Comparison of ENCODE assay signal across 26 mouse cellular contexts in the genomic region with DNA sequence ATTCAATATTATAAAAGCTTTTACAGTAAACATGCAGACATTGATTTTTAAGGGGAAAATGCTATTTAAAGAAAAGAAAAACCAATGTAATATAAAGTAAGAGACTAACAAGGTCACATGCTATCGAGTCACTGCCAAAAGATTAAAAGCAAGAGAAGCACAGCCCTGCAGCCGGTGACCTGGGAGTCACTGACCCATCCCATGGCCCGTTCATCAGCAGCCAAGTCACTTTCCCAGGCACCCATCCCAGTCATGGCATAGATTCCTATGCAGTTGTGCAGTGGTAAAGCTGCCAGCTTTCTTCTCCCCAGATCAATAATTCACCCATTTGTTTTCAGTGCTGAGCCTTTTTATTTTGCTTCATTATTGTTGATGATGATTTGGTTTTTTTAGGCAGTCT.
DNase-seq lines count a peak whose midpoint lies in the region; ATAC-seq and TF ChIP-seq lines count a peak whose summit lies in the region.
"Had no signal": no experiment of that assay in that cellular context is flagged by ENCODE, and none has a peak within 500 bp of the region (broad histone marks: within the 10 kb centered on the region; RNA-seq: fewer than 3 reads in every experiment).

No protein-coding gene starts in this region.

- WGBS in kidney, adult 2 months = 20% methylated on average over 3 of the region's 3 CpGs
- WGBS in kidney, embryonic 14.5 days = 23% methylated on average over 3 of the region's 3 CpGs
- 50% methylated on average over 3 of the region's 3 CpGs for WGBS in heart, adult 2 months

- no peak for ATAC-seq in kidney, embryonic 14.5 days (ENCODE audit: low FRiP score, low TSS enrichment)
- ATAC-seq: forebrain, embryonic 15.5 days; hindbrain, embryonic 16.5 days; midbrain, embryonic 15.5 days had no signal

- intact Hi-C loops in heart, adult 2 months (cut with DNase I) = no loop called here

- H3K9ac ChIP-seq in kidney, embryonic 14.5 days (ENCODE audit: low read depth, low read length) = no peak overlapping the region
- H3K9ac ChIP-seq in heart, adult 2 months (ENCODE audit: low read depth, low read length) = no peak overlapping the region
- H3K9ac ChIP-seq: embryonic facial prominence, embryonic 13.5 days; forebrain, embryonic 15.5 days; heart, embryonic 13.5 days; lung, embryonic 15.5 days; midbrain, embryonic 15.5 days had no signal

- no peaks in the 10 kb centered on the region for H3K27me3 ChIP-seq in kidney, adult 2 months (replicated peaks; ENCODE audit: control insufficient read depth, insufficient read depth, low read length)
- no peaks in the 10 kb centered on the region for H3K27me3 ChIP-seq in kidney, embryonic 14.5 days (ENCODE audit: control insufficient read depth, insufficient read depth, low read length)
- H3K27me3 ChIP-seq in heart, adult 2 months (ENCODE audit: control insufficient read depth, insufficient read depth, low read length) = no peaks in the 10 kb centered on the region
- H3K27me3 ChIP-seq: embryonic facial prominence, embryonic 13.5 days; forebrain, embryonic 15.5 days; heart, embryonic 13.5 days; lung, embryonic 15.5 days had no signal

- TF ChIP-seq CTCF in kidney, adult 2 months (conservative IDR thresholded peaks at IDR 0.05; ENCODE audit: insufficient read depth, insufficient read length, low read depth, low read length) = no peak
- TF ChIP-seq CTCF in heart, adult 2 months (IDR thresholded peaks at IDR 0.05) = no peak

- no peak overlapping the region for H3K4me2 ChIP-seq in kidney, embryonic 14.5 days (replicated peaks; ENCODE audit: low read depth, low read length)
- H3K4me2 ChIP-seq: embryonic facial prominence, embryonic 13.5 days; forebrain, embryonic 15.5 days; heart, embryonic 13.5 days; lung, embryonic 15.5 days; midbrain, embryonic 15.5 days had no signal

- no peak overlapping the region for H3K27ac ChIP-seq in kidney, adult 2 months (ENCODE audit: insufficient read depth, low read depth, low read length)
- H3K27ac ChIP-seq in kidney, embryonic 14.5 days (ENCODE audit: low read depth, low read length) = no peak overlapping the region
- no peak overlapping the region for H3K27ac ChIP-seq in heart, adult 2 months
- H3K27ac ChIP-seq: embryonic facial prominence, embryonic 13.5 days; forebrain, embryonic 10.5 days; forebrain, embryonic 15.5 days; gastrocnemius, adult 2 months; heart, embryonic 13.5 days; hindbrain, embryonic 10.5 days; lung, embryonic 15.5 days; midbrain, embryonic 10.5 days; midbrain, embryonic 15.5 days had no signal

- H3K4me1 ChIP-seq in kidney, adult 2 months (ENCODE audit: control insufficient read depth, insufficient read depth, low read length) = peaks cover 21% of the 10 kb centered on the region; the same call in 1 of the 2 replicates
- 0 out of 2 replicates have a peak, but pooled peaks cover 4% of the 10 kb centered on the region for H3K4me1 ChIP-seq in kidney, embryonic 14.5 days (ENCODE audit: control insufficient read depth, insufficient read depth, low read length)
- H3K4me1 ChIP-seq in heart, adult 2 months (ENCODE audit: control insufficient read depth, insufficient read depth, low read length) = no peaks in the 10 kb centered on the region
- H3K4me1 ChIP-seq: forebrain, embryonic 15.5 days; lung, embryonic 15.5 days; midbrain, embryonic 15.5 days had no signal

- TF ChIP-seq EP300 in heart, adult 2 months (IDR thresholded peaks at IDR 0.05; ENCODE audit: insufficient read depth, low read depth, low read length) = no peak

- no peaks in the 10 kb centered on the region for H3K9me3 ChIP-seq in kidney, embryonic 14.5 days (ENCODE audit: control insufficient read depth, low read length)
- H3K9me3 ChIP-seq: embryonic facial prominence, embryonic 13.5 days; forebrain, embryonic 10.5 days; forebrain, embryonic 15.5 days; heart, embryonic 13.5 days; hindbrain, embryonic 10.5 days; lung, embryonic 15.5 days; midbrain, embryonic 10.5 days; midbrain, embryonic 15.5 days had no signal

- H3K4me3 ChIP-seq in kidney, adult 2 months (ENCODE audit: insufficient read depth, low read depth, low read length) = no peak overlapping the region
- H3K4me3 ChIP-seq in kidney, embryonic 14.5 days (ENCODE audit: low read length) = no peak overlapping the region
- H3K4me3 ChIP-seq in heart, adult 2 months = no peak overlapping the region
- H3K4me3 ChIP-seq: embryonic facial prominence, embryonic 13.5 days; forebrain, embryonic 10.5 days; forebrain, embryonic 15.5 days; gastrocnemius, adult 2 months; heart, embryonic 13.5 days; hindbrain, embryonic 10.5 days; lung, embryonic 15.5 days; midbrain, embryonic 10.5 days; midbrain, embryonic 15.5 days had no signal

- no peaks in the 10 kb centered on the region for H3K36me3 ChIP-seq in kidney, adult 2 months (ENCODE audit: control insufficient read depth, insufficient read depth, low read length)
- H3K36me3 ChIP-seq in kidney, embryonic 14.5 days (ENCODE audit: control insufficient read depth, insufficient read depth, low read length) = no peaks in the 10 kb centered on the region
- no peaks in the 10 kb centered on the region for H3K36me3 ChIP-seq in heart, adult 2 months (ENCODE audit: control insufficient read depth, insufficient read depth, low read length)
- H3K36me3 ChIP-seq: embryonic facial prominence, embryonic 13.5 days; forebrain, embryonic 10.5 days; forebrain, embryonic 15.5 days; heart, embryonic 13.5 days; hindbrain, embryonic 10.5 days; lung, embryonic 15.5 days; midbrain, embryonic 10.5 days; midbrain, embryonic 15.5 days had no signal

- no peak for TF ChIP-seq POLR2A in kidney, adult 2 months (IDR thresholded peaks at IDR 0.05; ENCODE audit: low read depth, low read length)
- no peak for TF ChIP-seq POLR2A in heart, adult 2 months (IDR thresholded peaks at IDR 0.05; ENCODE audit: insufficient read depth, low read depth, low read length)

- no peaks in the 10 kb centered on the region for H3K79me2 ChIP-seq in heart, adult 2 months (replicated peaks; ENCODE audit: control insufficient read depth, insufficient read depth, low read length)

- DNase-seq in adrenal gland, postnatal 10 days = peak; percentile 25
- no peak for DNase-seq in adrenal gland, postnatal 14 days
- peak; percentile 86 for DNase-seq in kidney, adult 2 months
- DNase-seq in NIH3T3 (ENCODE audit: low read depth) = peak; percentile 43
- DNase-seq in kidney, postnatal 14 days = peak; percentile 66
- no peak for DNase-seq in thymus, postnatal 14 days
- no peak for DNase-seq in heart, adult 2 months
- DNase-seq: adrenal gland, adult 8-10 months; cerebellum, adult 18-20 months; gastrocnemius, adult 2 months; gastrocnemius, postnatal 36 days; heart, postnatal 10 days; liver; right cerebral cortex, postnatal 4 days; thymus, adult 2 months; thymus, postnatal 4 days had no signal

Comparison
In these comparisons a context has a peak if more than half of its experiments do, and no peak if none do; other contexts are left out.
1. DNase-seq: peak in adrenal gland, postnatal 10 days (single experiment), kidney, adult 2 months (single experiment), NIH3T3 (single experiment) and kidney, postnatal 14 days (single experiment); none in adrenal gland, postnatal 14 days (single experiment), thymus, postnatal 14 days (single experiment) and heart, adult 2 months (0 of 2).